Mouse (Mus musculus): Measurements from ENCODE around the gene Tnks2.
A peak's percentile ranks its signal among the peaks of the same experiment; 100 is the strongest.

The Tnks2 gene

GRCm38 (mm10) chr19:36896791-36897569 is 62.9 kb downstream of the Tnks2 start:
- DNase-seq (ENCODE audit: low spot score) = no peak

- no peak for DNase-seq (ENCODE audit: low spot score)
These were observed 63.7 kb downstream of the Tnks2 start for GRCm38 (mm10) chr19:36897778-36898177.

- no peak for DNase-seq (ENCODE audit: low spot score)
These were observed 69.3 kb downstream of the Tnks2 start for GRCm38 (mm10) chr19:36903377-36903776.

GRCm38 (mm10) chr19:36904211-36905007 is 70.4 kb downstream of the Tnks2 start:
- peak; percentile 34 for DNase-seq (ENCODE audit: low spot score)

- DNase-seq (ENCODE audit: low spot score) = no peak
These were observed 75.1 kb downstream of the Tnks2 start for GRCm38 (mm10) chr19:36909150-36909549.

- DNase-seq (ENCODE audit: low spot score) = peak; percentile 63
These were observed 75.8 kb downstream of the Tnks2 start for GRCm38 (mm10) chr19:36909676-36910292.

GRCm38 (mm10) chr19:36910424-36911045 is 76.5 kb downstream of the Tnks2 start:
- DNase-seq (ENCODE audit: low spot score) = peak; percentile 51

GRCm38 (mm10) chr19:36913064-36913463 is 79.0 kb downstream of the Tnks2 start:
- no peak for DNase-seq (ENCODE audit: low spot score)

GRCm38 (mm10) chr19:36916206-36916605 is 82.2 kb downstream of the Tnks2 start:
- no peak for DNase-seq (ENCODE audit: low spot score)

- no peak for DNase-seq (ENCODE audit: low spot score)
These were observed 82.9 kb downstream of the Tnks2 start for GRCm38 (mm10) chr19:36916876-36917389.

GRCm38 (mm10) chr19:36918441-36919301 is 84.6 kb downstream of the Tnks2 start:
- peak; percentile 77 for DNase-seq (ENCODE audit: low spot score)

- no peak for DNase-seq (ENCODE audit: low spot score)
These were observed 85.4 kb downstream of the Tnks2 start, which contains the start of gene Fgfbp3 for GRCm38 (mm10) chr19:36919466-36919865. TSS of gene Fgfbp3 (minus strand) at chr19:36919615.

GRCm38 (mm10) chr19:36922015-36922414 is 88.0 kb downstream of the Tnks2 start:
- no peak for DNase-seq (ENCODE audit: low spot score)

- DNase-seq (ENCODE audit: low spot score) = no peak
These were observed 88.9 kb downstream of the Tnks2 start for GRCm38 (mm10) chr19:36922936-36923335.

GRCm38 (mm10) chr19:36925671-36926552 is 91.9 kb downstream of the Tnks2 start, which contains the start of gene Btaf1:
TSS of gene Btaf1 (plus strand) at chr19:36926079.
- peak; percentile 80 for DNase-seq (ENCODE audit: low spot score)

GRCm38 (mm10) chr19:36926553-36927236 is 92.7 kb downstream of the Tnks2 start:
- no peak for DNase-seq (ENCODE audit: low spot score)

GRCm38 (mm10) chr19:36927800-36928361 is 93.8 kb downstream of the Tnks2 start:
- no peak for DNase-seq (ENCODE audit: low spot score)

GRCm38 (mm10) chr19:36929816-36930215 is 95.8 kb downstream of the Tnks2 start:
- no peak for DNase-seq (ENCODE audit: low spot score)

GRCm38 (mm10) chr19:36932097-36932496 is 98.1 kb downstream of the Tnks2 start:
- no peak for DNase-seq (ENCODE audit: low spot score)

Data from layer of hippocampus, adult 11-12 months (tissue).